Mouse (Mus musculus) G1E-ER4 (cell line): ENCODE results near the gene Numa1. TPM values are rescaled to one million over a fixed set of nuclear protein-coding genes. Genes with fewer than 3 reads are reported as not detected.

Source experiments
- GATA1 ChIP-seq: IDR thresholded peaks from one replicate; pipeline ENCODE4 v1.8.0; 2012; ENCODE audit warnings: low read length, inconsistent platforms
- polyA plus RNA-seq: library from polyadenylated mRNA; stranded (reverse); fragments of >175 nt; gene quantifications from 2 replicates; pipeline ENCODE4 v1.2.3, GENCODE M21; 2012

The Numa1 gene
- polyA plus RNA-seq, 1 experiment: 110 TPM

DNA sequence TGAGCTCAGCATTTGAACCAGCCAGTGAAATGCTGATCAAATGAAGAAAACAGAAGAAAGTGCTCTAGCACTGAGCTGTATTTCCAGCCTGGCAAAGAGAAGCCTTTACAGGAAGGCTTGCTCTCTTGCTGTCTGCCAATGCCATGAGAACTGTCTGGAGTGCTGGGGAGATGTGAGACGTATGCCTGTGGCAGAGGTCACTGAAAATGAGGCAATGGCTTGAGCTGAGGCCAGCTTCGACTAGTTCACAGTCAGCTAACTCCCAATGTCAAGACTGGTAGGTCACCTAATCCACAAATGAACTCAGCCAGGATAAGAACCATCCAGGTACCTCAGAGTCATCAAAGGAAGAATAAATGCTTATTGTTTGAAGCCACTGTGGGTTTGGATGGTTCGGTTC lies 5.8 kb upstream of the Numa1 start:
- no peak for TF ChIP-seq GATA1

DNA sequence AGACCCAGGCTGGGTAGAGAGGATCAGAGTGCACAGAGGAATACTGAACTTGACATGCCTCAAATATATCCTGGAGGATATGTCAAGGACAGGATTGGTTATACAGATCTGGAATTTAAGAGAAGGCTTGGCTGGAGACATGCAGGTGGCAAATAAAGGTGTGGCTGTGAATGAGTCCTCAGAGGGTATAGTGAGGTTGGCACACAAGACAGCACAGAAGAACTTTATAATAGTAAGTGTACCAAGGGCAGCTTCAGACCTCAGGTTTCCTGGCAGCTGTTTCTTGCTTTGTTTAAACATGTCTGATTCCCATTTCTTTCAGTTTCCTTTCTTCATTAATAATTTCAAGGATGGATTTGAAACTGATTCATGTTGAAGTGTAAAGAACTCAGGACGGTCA lies 1.4 kb upstream of the Numa1 start:
- TF ChIP-seq GATA1: no peak

GRCm38 (mm10) chr7:101933300-101933699 lies 611 bp upstream of the Numa1 start:
- no peak for TF ChIP-seq GATA1

- no peak for TF ChIP-seq GATA1
These were observed 2.0 kb downstream of the Numa1 start for GRCm38 (mm10) chr7:101935957-101936356.

GRCm38 (mm10) chr7:101936996-101937395 lies 3.1 kb downstream of the Numa1 start:
- no peak for TF ChIP-seq GATA1

- TF ChIP-seq GATA1: no peak
These were observed 3.7 kb downstream of the Numa1 start for GRCm38 (mm10) chr7:101937569-101937968.

DNA sequence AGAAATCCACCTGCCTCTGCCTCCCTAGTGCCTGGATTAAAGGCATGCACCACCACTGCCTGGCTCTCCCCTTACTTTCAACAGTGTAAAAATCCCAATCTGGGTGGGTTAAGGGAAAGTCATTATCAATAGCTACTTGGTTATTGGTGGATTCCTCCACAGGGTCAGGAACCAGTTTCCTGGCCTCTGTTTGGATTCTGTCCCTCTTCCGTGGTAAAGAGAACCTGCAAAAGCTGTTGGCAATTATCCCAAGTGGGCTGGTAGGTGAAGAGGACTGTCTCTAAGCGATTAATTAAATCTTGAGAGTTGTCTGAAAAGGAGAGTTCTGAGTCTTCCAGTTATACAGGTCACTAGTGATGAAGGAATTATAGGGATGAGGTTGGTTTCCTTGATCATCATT lies 4.4 kb downstream of the Numa1 start:
- TF ChIP-seq GATA1: no peak

DNA sequence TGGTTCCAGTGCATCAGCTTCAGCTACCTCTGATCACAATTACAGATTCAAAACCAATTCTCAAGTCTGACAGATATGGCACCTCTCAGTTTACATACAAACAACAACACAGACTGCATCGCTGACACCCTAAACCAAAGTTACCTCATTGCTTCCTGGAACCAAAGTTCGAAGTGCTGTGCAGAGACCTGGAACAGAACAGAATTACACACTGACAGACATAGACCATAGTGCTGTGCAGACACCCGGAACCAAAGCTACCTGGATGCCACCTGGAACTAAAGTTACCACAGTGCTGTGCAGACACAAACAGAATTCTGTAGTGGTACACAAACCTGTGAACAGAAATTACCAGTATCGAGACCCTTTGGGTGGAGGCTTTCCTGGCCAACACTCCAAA lies 5.8 kb downstream of the Numa1 start:
- TF ChIP-seq GATA1: no peak

DNA sequence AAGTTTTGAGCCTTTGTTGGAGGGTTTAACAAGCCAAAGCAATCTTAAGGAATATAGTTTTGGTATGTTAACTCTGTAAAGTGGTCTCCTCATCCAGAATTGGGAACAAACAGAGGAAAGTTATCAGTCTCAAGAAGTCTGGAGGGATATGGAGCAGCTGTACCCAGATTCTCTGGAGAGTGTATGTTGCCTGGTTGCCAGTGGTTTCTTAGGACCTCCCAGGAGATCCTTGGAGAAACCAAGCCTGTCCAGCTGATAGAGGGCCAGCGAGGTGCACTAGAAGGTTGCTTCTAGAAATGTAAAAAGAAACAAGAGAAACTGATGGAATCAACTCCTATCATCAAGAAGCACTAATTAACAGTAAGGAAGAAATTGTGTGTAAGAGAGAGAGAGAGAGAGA lies 17.7 kb downstream of the Numa1 start:
- TF ChIP-seq GATA1: no peak

- no peak for TF ChIP-seq GATA1
These were observed 18.2 kb downstream of the Numa1 start for GRCm38 (mm10) chr7:101952098-101952497.

GRCm38 (mm10) chr7:101954163-101954562 lies 20.3 kb downstream of the Numa1 start:
- TF ChIP-seq GATA1: no peak

- no peak for TF ChIP-seq GATA1
These were observed 21.4 kb downstream of the Numa1 start for GRCm38 (mm10) chr7:101955276-101955675.

GRCm38 (mm10) chr7:101955862-101956261 lies 22.0 kb downstream of the Numa1 start:
- no peak for TF ChIP-seq GATA1

- TF ChIP-seq GATA1: no peak
These were observed 22.6 kb downstream of the Numa1 start for GRCm38 (mm10) chr7:101956481-101956880.

DNA sequence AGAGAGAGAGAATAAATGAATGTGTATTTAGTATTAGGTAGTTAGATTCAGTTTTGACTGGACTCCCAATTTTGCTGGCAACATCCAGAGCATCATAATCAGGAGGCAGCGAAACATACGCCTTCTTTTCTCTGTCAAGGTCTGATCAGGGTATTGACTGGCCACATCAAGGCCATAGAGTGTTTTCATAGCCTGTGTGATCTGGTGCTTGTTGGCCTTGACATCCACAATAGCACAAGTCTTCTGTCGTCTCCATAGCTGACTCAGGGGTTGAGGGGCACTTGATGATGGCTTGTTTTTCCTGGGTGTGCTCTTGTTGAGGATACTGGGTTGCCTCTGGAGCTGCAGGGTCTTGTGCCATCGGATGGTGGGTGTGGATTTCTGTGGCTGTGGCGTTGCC lies 23.0 kb downstream of the Numa1 start:
- TF ChIP-seq GATA1: no peak

GRCm38 (mm10) chr7:101962829-101963228 lies 28.9 kb downstream of the Numa1 start:
- TF ChIP-seq GATA1: no peak

GRCm38 (mm10) chr7:101963621-101964020 lies 29.7 kb downstream of the Numa1 start:
- TF ChIP-seq GATA1: no peak

GRCm38 (mm10) chr7:101964551-101964950 lies 30.6 kb downstream of the Numa1 start:
- no peak for TF ChIP-seq GATA1
